Mouse (Mus musculus): ENCODE measurements around the gene Zfp971. TPM values are rescaled to one million over a fixed set of nuclear protein-coding genes. Genes with fewer than 3 reads are reported as not detected.
"Not testable (repeated sequence)": the region's sequence is repeated elsewhere in the genome, so short reads cannot be mapped to it uniquely, and the experiment has no call there.

Gene Zfp971
- polyA plus RNA-seq (2014; fragmentation: Nextera tagmentation; extraction: Ambion mirVana): 17.3 and 18.1 TPM in 2 replicates

- not testable (repeated sequence) for H3K4me1 ChIP-seq (ENCODE audit: control insufficient read depth, insufficient read depth, low read length); H3K27me3 ChIP-seq (ENCODE audit: control insufficient read depth, insufficient read depth, low read length); H3K36me3 ChIP-seq (ENCODE audit: control insufficient read depth, insufficient read depth, low read length); H3K9me3 ChIP-seq (replicated peaks; ENCODE audit: control insufficient read depth, low read length); ATAC-seq (replicated peaks; ENCODE audit: insufficient number of reproducible peaks, low FRiP score, low TSS enrichment)
- H3K4me3 ChIP-seq (ENCODE audit: low read depth, low read length): peak within 1 kb of the TSS; percentile 65
- peak within 1 kb of the TSS; percentile 62 for H3K4me2 ChIP-seq
- 0 out of 2 replicates have a peak within 1 kb of the TSS, but pooled peaks have one; percentile 22 for H3K27ac ChIP-seq (ENCODE audit: low read depth, low read length)
- 3% methylated on average over 14 of the region's 15 CpGs for WGBS (ENCODE audit: insufficient replicate concordance)
- H3K9ac ChIP-seq (ENCODE audit: low read depth, low read length): peak within 1 kb of the TSS; percentile 72
These were observed at the start of gene Zfp971 for GRCm38 (mm10) chr2:178023011-178023611. TSS of gene Zfp971 (plus strand) at chr2:178023284.

GRCm38 (mm10) chr2:177974814-177975213 is 48.3 kb upstream of the Zfp971 start:
- not testable (repeated sequence) for H3K4me1 ChIP-seq (ENCODE audit: control insufficient read depth, insufficient read depth, low read length); H3K27me3 ChIP-seq (ENCODE audit: control insufficient read depth, insufficient read depth, low read length); H3K36me3 ChIP-seq (ENCODE audit: control insufficient read depth, insufficient read depth, low read length); H3K4me3 ChIP-seq (ENCODE audit: low read depth, low read length); H3K27ac ChIP-seq (ENCODE audit: low read depth, low read length); H3K4me2 ChIP-seq; ATAC-seq (replicated peaks; ENCODE audit: insufficient number of reproducible peaks, low FRiP score, low TSS enrichment); H3K9me3 ChIP-seq (replicated peaks; ENCODE audit: control insufficient read depth, low read length); H3K9ac ChIP-seq (ENCODE audit: low read depth, low read length)
- 66% methylated on average over 7 of the region's 7 CpGs for WGBS (ENCODE audit: insufficient replicate concordance)

GRCm38 (mm10) chr2:178019486-178019885 is 3.6 kb upstream of the Zfp971 start:
- not testable (repeated sequence) for ATAC-seq (replicated peaks; ENCODE audit: insufficient number of reproducible peaks, low FRiP score, low TSS enrichment)
- 74% methylated on average over 3 of the region's 3 CpGs for WGBS (ENCODE audit: insufficient replicate concordance)

GRCm38 (mm10) chr2:178020773-178021172 is 2.3 kb upstream of the Zfp971 start:
- H3K4me1 ChIP-seq (ENCODE audit: control insufficient read depth, insufficient read depth, low read length); H3K4me2 ChIP-seq; H3K27me3 ChIP-seq (ENCODE audit: control insufficient read depth, insufficient read depth, low read length); H3K4me3 ChIP-seq (ENCODE audit: low read depth, low read length); ATAC-seq (replicated peaks; ENCODE audit: insufficient number of reproducible peaks, low FRiP score, low TSS enrichment); H3K36me3 ChIP-seq (ENCODE audit: control insufficient read depth, insufficient read depth, low read length); H3K27ac ChIP-seq (ENCODE audit: low read depth, low read length); H3K9me3 ChIP-seq (replicated peaks; ENCODE audit: control insufficient read depth, low read length); H3K9ac ChIP-seq (ENCODE audit: low read depth, low read length): not testable (repeated sequence)
- 74% methylated on average over 8 of the region's 8 CpGs for WGBS (ENCODE audit: insufficient replicate concordance)

More at GRCm38 (mm10) chr2:178019486-178019885, 3.6 kb upstream of the Zfp971 start:
- H3K36me3 ChIP-seq (ENCODE audit: control insufficient read depth, insufficient read depth, low read length); H3K9me3 ChIP-seq (replicated peaks; ENCODE audit: control insufficient read depth, low read length); H3K9ac ChIP-seq (ENCODE audit: low read depth, low read length); H3K27ac ChIP-seq (ENCODE audit: low read depth, low read length); H3K4me2 ChIP-seq; H3K27me3 ChIP-seq (ENCODE audit: control insufficient read depth, insufficient read depth, low read length); H3K4me1 ChIP-seq (ENCODE audit: control insufficient read depth, insufficient read depth, low read length); H3K4me3 ChIP-seq (ENCODE audit: low read depth, low read length): not testable (repeated sequence)

GRCm38 (mm10) chr2:178023861-178024260 is 777 bp downstream of the Zfp971 start:
- H3K27ac ChIP-seq (ENCODE audit: low read depth, low read length); H3K27me3 ChIP-seq (ENCODE audit: control insufficient read depth, insufficient read depth, low read length): not testable (repeated sequence)
- 14% methylated on average over 2 of the region's 2 CpGs for WGBS (ENCODE audit: insufficient replicate concordance)

GRCm38 (mm10) chr2:178027601-178028000 is 4.5 kb downstream of the Zfp971 start:
- H3K27me3 ChIP-seq (ENCODE audit: control insufficient read depth, insufficient read depth, low read length); H3K36me3 ChIP-seq (ENCODE audit: control insufficient read depth, insufficient read depth, low read length); H3K27ac ChIP-seq (ENCODE audit: low read depth, low read length); H3K9ac ChIP-seq (ENCODE audit: low read depth, low read length); ATAC-seq (replicated peaks; ENCODE audit: insufficient number of reproducible peaks, low FRiP score, low TSS enrichment); H3K4me1 ChIP-seq (ENCODE audit: control insufficient read depth, insufficient read depth, low read length); H3K9me3 ChIP-seq (replicated peaks; ENCODE audit: control insufficient read depth, low read length); H3K4me3 ChIP-seq (ENCODE audit: low read depth, low read length); H3K4me2 ChIP-seq: not testable (repeated sequence)
- WGBS (ENCODE audit: insufficient replicate concordance): 88% methylated on average over 2 of the region's 3 CpGs

More at GRCm38 (mm10) chr2:178023861-178024260, 777 bp downstream of the Zfp971 start:
- peak overlapping the region; percentile 65 for H3K4me3 ChIP-seq (ENCODE audit: low read depth, low read length)
- H3K36me3 ChIP-seq (ENCODE audit: control insufficient read depth, insufficient read depth, low read length); ATAC-seq (replicated peaks; ENCODE audit: insufficient number of reproducible peaks, low FRiP score, low TSS enrichment); H3K9me3 ChIP-seq (replicated peaks; ENCODE audit: control insufficient read depth, low read length); H3K4me1 ChIP-seq (ENCODE audit: control insufficient read depth, insufficient read depth, low read length): not testable (repeated sequence)
- peak overlapping the region; percentile 72; the same call in 1 of the 2 replicates for H3K9ac ChIP-seq (ENCODE audit: low read depth, low read length)
- H3K4me2 ChIP-seq: peak overlapping the region; percentile 62

- 11% methylated on average over 1 of the region's 1 CpGs for whole genome bisulfite sequencing (ENCODE audit: insufficient replicate concordance)
- H3K4me1 ChIP-seq (ENCODE audit: control insufficient read depth, insufficient read depth, low read length): no peaks in the 10 kb centered on the region
- no peaks in the 10 kb centered on the region for H3K27me3 ChIP-seq (ENCODE audit: control insufficient read depth, insufficient read depth, low read length)
- H3K4me2 ChIP-seq: no peak overlapping the region
- H3K9me3 ChIP-seq (replicated peaks; ENCODE audit: control insufficient read depth, low read length): no peaks in the 10 kb centered on the region
- no peak overlapping the region for H3K9ac ChIP-seq (ENCODE audit: low read depth, low read length)
- H3K4me3 ChIP-seq (ENCODE audit: low read depth, low read length): no peak overlapping the region
- H3K27ac ChIP-seq (ENCODE audit: low read depth, low read length): no peak overlapping the region
- ATAC-seq (replicated peaks; ENCODE audit: insufficient number of reproducible peaks, low FRiP score, low TSS enrichment): no peak
- H3K36me3 ChIP-seq (ENCODE audit: control insufficient read depth, insufficient read depth, low read length): 0 out of 2 replicates have a peak, but pooled peaks cover 4% of the 10 kb centered on the region
These were observed 35.1 kb downstream of the Zfp971 start for GRCm38 (mm10) chr2:178058195-178058594.

- peak within 1 kb of the TSS; percentile 48 for H3K4me2 ChIP-seq
- H3K4me3 ChIP-seq (ENCODE audit: low read depth, low read length): peak within 1 kb of the TSS; percentile 45
- not testable (repeated sequence) for H3K4me1 ChIP-seq (ENCODE audit: control insufficient read depth, insufficient read depth, low read length); H3K36me3 ChIP-seq (ENCODE audit: control insufficient read depth, insufficient read depth, low read length); H3K27ac ChIP-seq (ENCODE audit: low read depth, low read length); H3K27me3 ChIP-seq (ENCODE audit: control insufficient read depth, insufficient read depth, low read length); H3K9me3 ChIP-seq (replicated peaks; ENCODE audit: control insufficient read depth, low read length); H3K9ac ChIP-seq (ENCODE audit: low read depth, low read length); ATAC-seq (replicated peaks; ENCODE audit: insufficient number of reproducible peaks, low FRiP score, low TSS enrichment)
- 0% methylated on average over 3 of the region's 14 CpGs for WGBS (ENCODE audit: insufficient replicate concordance)
These were observed 55.2 kb downstream of the Zfp971 start, which contains the start of gene Zfp931 for GRCm38 (mm10) chr2:178078166-178078717. TSS of gene Zfp931 (minus strand) at chr2:178078476.
